Mouse (Mus musculus) liver, adult 2 months (tissue): ENCODE measurements around the gene Zdhhc7. TPM values are rescaled to one million over a fixed set of nuclear protein-coding genes. Genes with fewer than 3 reads are reported as not detected.

Source experiments
- DNase-seq: peaks from one replicate; pipeline ENCODE4 v3.0.0-alpha.2; 2011; ENCODE audit warnings: low read depth, low spot score; ENCODE audit errors: extremely low read depth
- H3K27ac ChIP-seq: fragments of 200-500 bp; replicated peaks from 2 replicates; pipeline ENCODE4 v1.5.1; 2012; ENCODE audit warnings: low read depth, mild to moderate bottlenecking, control low read depth, inconsistent platforms, low read length; ENCODE audit not compliant: insufficient read depth
- H3K27me3 ChIP-seq: fragments of 200-500 bp; 2 replicates; pipeline ENCODE4 v1.6.1; 2012; ENCODE audit warnings: mild to moderate bottlenecking, moderate library complexity, low read length, inconsistent platforms; ENCODE audit not compliant: control insufficient read depth, insufficient read depth
- H3K36me3 ChIP-seq: fragments of 200-500 bp; 2 replicates; pipeline ENCODE4 v1.6.1; 2012; ENCODE audit warnings: low read length, inconsistent platforms; ENCODE audit not compliant: control insufficient read depth, insufficient read depth
- H3K4me1 ChIP-seq: fragments of 200-500 bp; 2 replicates; pipeline ENCODE4 v1.6.1; 2011; ENCODE audit warnings: low read length; ENCODE audit not compliant: control insufficient read depth, insufficient read depth
- H3K4me3 ChIP-seq: fragments of 200-500 bp; 2 replicates; pipeline ENCODE4 v1.5.1; 2011; ENCODE audit warnings: low read depth, mild to moderate bottlenecking, control low read depth, low read length, moderate library complexity; ENCODE audit not compliant: insufficient read depth
- H3K79me2 ChIP-seq: fragments of 200-500 bp; 2 replicates; pipeline ENCODE4 v1.6.1; 2012; ENCODE audit warnings: inconsistent platforms, mild to moderate bottlenecking, low read length, moderate library complexity; ENCODE audit not compliant: control insufficient read depth, insufficient read depth
- H3K9ac ChIP-seq: fragments of 200-500 bp; 2 replicates; pipeline ENCODE4 v1.6.1; 2012; ENCODE audit warnings: low read depth, mild to moderate bottlenecking, control low read depth, inconsistent platforms, low read length
- CTCF ChIP-seq: fragments of 200-500 bp; IDR thresholded peaks from 2 replicates; pipeline ENCODE4 v1.5.1; 2011; ENCODE audit warnings: low read depth, low read length, control low read depth
- POLR2A ChIP-seq: fragments of 200-500 bp; IDR thresholded peaks from 2 replicates; pipeline ENCODE4 v1.6.1; 2011; ENCODE audit warnings: low read length, control low read depth; ENCODE audit not compliant: insufficient read depth; ENCODE audit errors: extremely low read depth
- WGBS: fragments of 180-500 bp; shearing (Covaris S2); methylation state at CpG from one replicate; pipeline ENCODE4 v1.1.7; 2018; 5-methylcytosine and 5-hydroxymethylcytosine counted together
- polyA plus RNA-seq: library from polyadenylated mRNA; depleted of rRNA; stranded (reverse); fragments of >200 nt; gene quantifications from 2 replicates; pipeline ENCODE4 v1.2.3, GENCODE M21; 2012
- total RNA-seq: library from RNA; depleted of rRNA; stranded (reverse); fragments of >200 nt; gene quantifications from 2 replicates; pipeline ENCODE4 v1.2.3, GENCODE M21; 2014

Gene Zdhhc7
- total and polyA plus RNA-seq, 2 experiments: 9.6 to 25.4 TPM

DNA sequence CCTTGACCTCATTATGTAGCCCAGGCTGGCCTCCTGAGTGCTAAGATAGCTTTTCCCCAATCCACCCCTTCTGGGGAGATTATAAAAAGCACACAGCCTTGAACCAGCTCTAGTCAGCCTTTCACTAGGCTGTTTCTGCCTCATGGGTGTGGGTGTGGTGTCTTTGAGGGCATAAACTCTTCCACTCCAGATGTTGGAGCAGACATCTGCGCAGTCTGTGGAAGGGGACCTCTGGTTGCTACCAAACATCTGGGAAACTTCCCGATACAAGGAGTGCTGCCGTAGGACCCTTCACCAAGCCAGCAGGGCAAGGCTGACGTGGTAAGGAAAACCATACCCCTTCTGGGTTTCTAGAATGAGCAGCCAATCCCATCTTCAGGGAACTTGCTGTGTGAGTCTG is 49.4 kb downstream of the Zdhhc7 start:
- TF ChIP-seq POLR2A (no peak), CTCF (no peak)
- H3K4me3 ChIP-seq: no peak overlapping the region
- 92% methylated on average over 4 of the region's 4 CpGs for WGBS
- H3K9ac ChIP-seq: no peak overlapping the region
- no peaks in the 10 kb centered on the region; the same call in 1 of the 2 replicates for H3K4me1 ChIP-seq
- DNase-seq: no peak
- no peaks in the 10 kb centered on the region for H3K36me3 ChIP-seq
- H3K27me3 ChIP-seq: no peaks in the 10 kb centered on the region
- H3K79me2 ChIP-seq: no peaks in the 10 kb centered on the region
- H3K27ac ChIP-seq: no peak overlapping the region

DNA sequence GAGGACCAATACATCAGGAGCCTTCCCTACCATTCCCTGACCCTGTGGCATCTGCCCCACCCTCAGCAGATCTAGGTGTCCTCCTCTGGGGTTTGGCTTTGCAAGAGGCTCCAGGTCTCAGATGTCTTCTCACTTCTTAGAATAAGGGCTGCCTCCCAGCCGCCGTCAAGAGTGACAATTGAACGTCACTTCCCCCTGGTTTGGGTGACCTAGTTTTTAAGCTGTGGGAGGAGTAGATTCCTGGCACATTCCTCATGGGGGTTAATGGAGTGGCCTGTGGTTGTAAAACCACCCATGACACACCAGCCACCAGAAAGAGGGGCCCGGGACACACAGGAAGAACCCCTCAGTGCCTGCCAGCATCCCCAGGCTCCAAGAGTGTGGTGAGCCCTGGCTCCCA is 50.3 kb downstream of the Zdhhc7 start:
- no peak overlapping the region for H3K9ac ChIP-seq
- 60% methylated on average over 4 of the region's 4 CpGs for WGBS

DNA sequence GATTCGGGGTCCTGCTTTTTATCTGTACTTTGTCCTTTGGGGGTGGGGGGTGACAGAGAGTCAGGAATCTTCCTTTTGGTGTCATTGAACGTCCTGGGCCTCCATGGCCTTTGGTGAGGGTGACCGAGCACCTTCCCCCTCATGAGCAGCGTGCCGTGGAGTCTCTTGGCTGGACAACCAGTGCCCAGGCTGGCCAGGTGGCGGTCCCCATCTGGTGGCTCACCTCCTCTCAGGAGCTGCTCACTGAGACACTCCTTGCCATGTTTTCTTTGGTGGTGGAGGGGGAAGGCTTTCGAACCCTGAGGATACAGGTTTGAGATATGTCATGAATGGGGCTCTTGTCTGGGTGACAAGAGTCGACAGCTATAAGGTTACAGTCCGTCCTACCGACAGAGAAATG is 50.9 kb downstream of the Zdhhc7 start:
- H3K4me1 ChIP-seq: no peaks in the 10 kb centered on the region; the same call in 1 of the 2 replicates
- no peak overlapping the region for H3K9ac ChIP-seq
- H3K27ac ChIP-seq: no peak overlapping the region
- DNase-seq: no peak
- no peak for TF ChIP-seq POLR2A
- TF ChIP-seq CTCF: no peak
- 85% methylated on average over 10 of the region's 10 CpGs for WGBS
- no peaks in the 10 kb centered on the region for H3K79me2 ChIP-seq
- H3K4me3 ChIP-seq: no peak overlapping the region
- no peaks in the 10 kb centered on the region for H3K27me3 ChIP-seq
- no peaks in the 10 kb centered on the region for H3K36me3 ChIP-seq

More for the DNA sequence above, 50.3 kb downstream of the Zdhhc7 start:
- no peak for DNase-seq
- H3K79me2 ChIP-seq: no peaks in the 10 kb centered on the region
- H3K27ac ChIP-seq: no peak overlapping the region
- H3K4me1 ChIP-seq: no peaks in the 10 kb centered on the region; the same call in 1 of the 2 replicates
- H3K36me3 ChIP-seq: no peaks in the 10 kb centered on the region
- no peaks in the 10 kb centered on the region for H3K27me3 ChIP-seq
- H3K4me3 ChIP-seq: no peak overlapping the region
- TF ChIP-seq POLR2A (no peak), CTCF (no peak)

DNA sequence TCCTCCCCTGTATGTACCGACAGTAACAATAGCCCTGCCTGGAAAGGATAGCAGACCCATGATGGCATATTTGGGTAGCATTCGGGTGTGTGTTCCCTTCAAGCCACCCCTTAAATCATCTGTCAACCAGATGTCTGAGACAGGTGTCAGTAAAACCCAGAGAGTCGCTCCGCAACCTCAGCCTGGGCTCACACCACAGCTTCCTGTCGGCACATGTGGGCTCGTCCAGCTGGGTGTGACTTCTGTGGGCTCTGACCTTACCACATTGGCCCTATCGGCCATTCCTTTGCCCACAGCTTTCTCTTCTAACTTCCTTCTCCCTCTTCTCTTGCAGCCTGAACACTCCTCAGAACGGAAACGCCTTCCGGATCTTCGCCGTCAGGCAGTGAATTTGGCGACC is 51.3 kb downstream of the Zdhhc7 start:
- no peak for DNase-seq
- no peaks in the 10 kb centered on the region for H3K27me3 ChIP-seq
- WGBS: 91% methylated on average over 13 of the region's 13 CpGs
- no peaks in the 10 kb centered on the region for H3K36me3 ChIP-seq
- TF ChIP-seq POLR2A (no peak), CTCF (no peak)
- no peaks in the 10 kb centered on the region for H3K79me2 ChIP-seq
- no peaks in the 10 kb centered on the region; the same call in 1 of the 2 replicates for H3K4me1 ChIP-seq
- no peak overlapping the region for H3K4me3 ChIP-seq
- no peak overlapping the region for H3K27ac ChIP-seq
- H3K9ac ChIP-seq: no peak overlapping the region

DNA sequence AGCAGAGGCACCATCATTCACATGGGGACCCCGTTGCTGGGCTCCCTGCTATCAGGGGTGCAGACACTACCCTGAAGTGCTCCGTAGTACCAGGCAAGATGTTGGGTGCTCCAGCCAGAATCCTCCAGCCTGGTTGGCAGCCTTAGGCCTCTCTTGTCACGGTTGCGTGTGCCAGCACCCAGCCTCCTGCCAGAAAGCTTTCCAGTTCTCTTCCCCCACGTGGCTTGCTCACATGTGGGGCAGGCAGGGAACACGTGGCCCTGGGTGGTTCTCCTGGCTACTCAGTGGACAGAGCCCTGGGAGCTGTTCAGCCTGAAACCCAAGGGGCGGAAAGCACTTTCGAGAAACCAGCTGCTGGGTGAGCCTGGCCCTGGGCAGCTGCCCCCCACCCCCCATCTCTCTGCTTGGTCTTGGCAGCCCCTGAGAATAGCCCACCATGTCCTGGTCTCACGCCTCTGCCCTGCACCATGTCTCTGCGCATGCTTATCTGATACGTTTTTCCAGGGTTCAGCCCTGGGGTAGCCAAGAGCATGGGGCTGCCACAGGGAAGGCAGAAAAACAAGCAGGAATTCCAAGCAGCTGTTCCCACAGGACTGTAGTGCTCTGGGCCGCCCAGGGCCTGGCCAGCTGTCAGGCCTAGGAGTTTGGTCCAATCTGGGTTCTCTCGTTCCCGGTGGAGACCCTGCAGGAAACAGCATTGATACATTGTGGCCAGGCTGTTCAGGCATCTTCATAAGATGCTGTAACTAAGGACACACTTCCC is 54.8 kb downstream of the Zdhhc7 start:
- Histone ChIP-seq H3K4me1 (no peaks in the 10 kb centered on the region; the same call in 1 of the 2 replicates), H3K79me2 (no peaks in the 10 kb centered on the region), H3K27me3 (no peaks in the 10 kb centered on the region), H3K4me3 (no peak overlapping the region), H3K9ac (no peak overlapping the region), H3K27ac (peak overlapping the region; percentile 53), H3K36me3 (no peaks in the 10 kb centered on the region)
- WGBS: 66% methylated on average over 14 of the region's 14 CpGs
- TF ChIP-seq POLR2A (no peak), CTCF (no peak)
- DNase-seq: peak; percentile 89

DNA sequence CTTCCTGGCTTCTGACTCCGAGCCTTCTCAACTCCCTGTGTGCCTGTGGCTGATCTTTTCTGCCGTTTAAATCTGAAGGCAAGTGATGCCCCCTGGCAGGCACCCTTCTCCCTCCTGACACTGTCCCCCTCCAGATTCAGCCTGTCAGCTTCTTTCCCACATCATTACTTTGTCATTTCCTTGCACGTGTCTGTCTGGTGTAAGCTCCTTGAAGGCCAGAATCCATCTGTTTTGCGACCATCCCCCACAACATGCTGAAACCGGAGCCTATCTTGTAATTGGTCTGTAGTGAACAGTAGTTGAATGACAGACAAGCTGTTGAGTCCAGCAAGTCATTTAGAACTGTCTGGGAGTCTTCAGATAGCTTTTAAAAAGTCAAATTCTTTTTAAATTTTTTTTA is 55.8 kb downstream of the Zdhhc7 start:
- TF ChIP-seq POLR2A (no peak), CTCF (no peak)
- H3K9ac ChIP-seq: no peak overlapping the region
- no peaks in the 10 kb centered on the region for H3K4me1 ChIP-seq
- no peaks in the 10 kb centered on the region for H3K79me2 ChIP-seq
- H3K36me3 ChIP-seq: no peaks in the 10 kb centered on the region
- DNase-seq: no peak
- 84% methylated on average over 5 of the region's 5 CpGs for WGBS
- no peak overlapping the region for H3K27ac ChIP-seq
- H3K27me3 ChIP-seq: no peaks in the 10 kb centered on the region
- H3K4me3 ChIP-seq: no peak overlapping the region
